Mouse (Mus musculus) stomach, embryonic 15.5 days (tissue): ENCODE measurements around the gene Grk3. TPM values are rescaled to one million over a fixed set of nuclear protein-coding genes. Genes with fewer than 3 reads are reported as not detected.

Experiments used
- ATAC-seq: fragments of 200-750 bp; cut with Nextera tagmentation; 2 replicates; pipeline ENCODE4 v1.8.0; 2017; ENCODE audit warnings: low read depth, moderate number of reproducible peaks, moderate TSS enrichment; ENCODE audit not compliant: insufficient read depth, low FRiP score
- H3K27ac ChIP-seq: fragments of 300-500 bp; sonication (generic); 2 replicates; pipeline ENCODE4 v1.5.1; 2015; ENCODE audit warnings: mild to moderate bottlenecking, inconsistent platforms
- H3K27me3 ChIP-seq: fragments of 300-500 bp; sonication (generic); replicated peaks from 2 replicates; pipeline ENCODE4 v1.6.1; 2015; ENCODE audit warnings: inconsistent platforms
- H3K36me3 ChIP-seq: fragments of 300-500 bp; sonication (generic); 2 replicates; pipeline ENCODE4 v1.6.1; 2015; ENCODE audit warnings: inconsistent platforms
- H3K4me1 ChIP-seq: fragments of 300-500 bp; sonication (generic); 2 replicates; pipeline ENCODE4 v1.6.1; 2015; ENCODE audit warnings: inconsistent platforms
- H3K4me2 ChIP-seq: fragments of 300-500 bp; sonication (generic); 2 replicates; pipeline ENCODE4 v1.6.1; 2015; ENCODE audit warnings: mild to moderate bottlenecking, inconsistent platforms
- H3K4me3 ChIP-seq: fragments of 300-500 bp; sonication (generic); replicated peaks from 2 replicates; pipeline ENCODE4 v1.5.1; 2015; ENCODE audit warnings: inconsistent platforms
- H3K9ac ChIP-seq: fragments of 300-500 bp; sonication (generic); 2 replicates; pipeline ENCODE4 v1.6.1; 2015; ENCODE audit warnings: inconsistent platforms
- H3K9me3 ChIP-seq: fragments of 300-500 bp; sonication (generic); 2 replicates; pipeline ENCODE4 v1.6.1; 2016; ENCODE audit warnings: inconsistent platforms
- WGBS: fragments of 180-500 bp; shearing (Covaris S2); methylation state at CpG from one replicate; pipeline ENCODE4 v1.1.7; 2015; 5-methylcytosine and 5-hydroxymethylcytosine counted together
- polyA plus RNA-seq: library from polyadenylated mRNA; unstranded; fragments of >200 nt; fragmentation: Nextera tagmentation; extraction: Ambion mirVana; gene quantifications from 2 replicates; pipeline ENCODE4 v1.2.1, GENCODE M21; 2015

Gene Grk3
- polyA plus RNA-seq, 1 experiment from 2014 or later: 13.8 TPM

GRCm38 (mm10) chr5:113030082-113030481 lies 14.5 kb upstream of the Grk3 start:
- WGBS: 59% methylated on average over 3 of the region's 3 CpGs
- H3K9me3 ChIP-seq: no peaks in the 10 kb centered on the region
- H3K9ac ChIP-seq: no peak overlapping the region
- H3K27me3 ChIP-seq: no peaks in the 10 kb centered on the region
- H3K36me3 ChIP-seq: no peaks in the 10 kb centered on the region
- H3K4me3 ChIP-seq: no peak overlapping the region
- ATAC-seq: no peak
- no peak overlapping the region for H3K4me2 ChIP-seq
- no peaks in the 10 kb centered on the region for H3K4me1 ChIP-seq
- H3K27ac ChIP-seq: no peak overlapping the region

DNA sequence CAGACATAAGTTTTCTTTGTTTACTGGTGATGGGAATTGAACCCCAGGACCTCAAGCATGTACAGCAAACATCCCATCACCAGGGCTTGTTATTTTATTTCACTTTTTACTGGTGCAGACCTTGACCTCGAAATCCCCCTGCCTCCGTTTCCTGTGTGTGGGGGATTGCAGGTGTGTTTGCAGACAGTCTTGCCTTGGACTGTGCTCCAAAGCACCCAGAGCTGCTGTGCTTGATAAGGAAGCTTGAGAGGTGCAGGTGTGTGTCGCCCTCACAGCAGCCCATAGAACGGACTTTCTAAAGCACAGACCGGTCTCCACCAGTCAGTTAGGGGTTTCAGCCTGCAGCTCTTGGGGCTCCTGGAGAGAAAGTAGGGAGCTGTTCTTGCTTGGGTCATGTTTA lies 11.1 kb upstream of the Grk3 start:
- 64% methylated on average over 5 of the region's 5 CpGs for WGBS
- Histone ChIP-seq H3K27ac (no peak overlapping the region), H3K4me3 (no peak overlapping the region)

DNA sequence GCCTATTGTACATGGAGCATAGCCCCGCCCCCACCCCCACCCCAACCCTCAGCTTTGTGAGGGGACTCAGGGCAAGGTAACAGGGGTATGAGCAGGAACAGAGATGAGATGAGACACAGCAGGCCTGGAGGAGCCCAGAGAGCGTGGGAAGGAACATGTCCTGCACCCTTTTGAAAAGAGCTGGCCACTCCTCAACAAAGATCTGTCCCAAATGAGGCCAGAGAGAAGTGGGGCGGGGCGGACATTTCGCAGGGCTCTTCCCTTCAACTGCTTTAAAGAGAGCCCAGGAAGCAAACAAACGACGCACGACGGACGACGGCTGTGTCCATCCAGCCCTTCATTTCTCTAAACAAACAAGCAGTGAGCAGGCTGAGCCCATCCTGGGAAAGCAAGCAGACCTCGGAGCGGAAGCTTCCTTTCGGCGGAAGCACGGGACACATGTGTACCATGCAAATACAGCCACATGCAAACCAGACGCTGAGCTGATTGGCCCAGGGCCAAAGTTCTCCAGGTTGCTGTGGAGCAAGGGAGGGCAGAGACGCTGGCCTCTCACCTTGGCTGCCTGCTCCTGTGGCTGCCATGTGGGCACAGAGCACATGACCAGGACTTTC lies 8.7 kb upstream of the Grk3 start:
- Histone ChIP-seq H3K4me1 (peaks cover 9% of the 10 kb centered on the region), H3K4me3 (peak overlapping the region; percentile 10; the same call in 1 of the 2 replicates), H3K27ac (peak overlapping the region; percentile 90), H3K36me3 (no peaks in the 10 kb centered on the region), H3K9ac (no peak overlapping the region), H3K27me3 (no peaks in the 10 kb centered on the region), H3K9me3 (no peaks in the 10 kb centered on the region), H3K4me2 (peak overlapping the region; percentile 47)
- peak; percentile 87 for ATAC-seq
- WGBS: 11% methylated on average over 18 of the region's 18 CpGs

More for the DNA sequence above, 11.1 kb upstream of the Grk3 start:
- peaks cover 9% of the 10 kb centered on the region for H3K4me1 ChIP-seq
- no peak for ATAC-seq
- no peak overlapping the region for H3K4me2 ChIP-seq
- H3K9ac ChIP-seq: no peak overlapping the region
- no peaks in the 10 kb centered on the region for H3K9me3 ChIP-seq
- H3K27me3 ChIP-seq: no peaks in the 10 kb centered on the region
- H3K36me3 ChIP-seq: no peaks in the 10 kb centered on the region

DNA sequence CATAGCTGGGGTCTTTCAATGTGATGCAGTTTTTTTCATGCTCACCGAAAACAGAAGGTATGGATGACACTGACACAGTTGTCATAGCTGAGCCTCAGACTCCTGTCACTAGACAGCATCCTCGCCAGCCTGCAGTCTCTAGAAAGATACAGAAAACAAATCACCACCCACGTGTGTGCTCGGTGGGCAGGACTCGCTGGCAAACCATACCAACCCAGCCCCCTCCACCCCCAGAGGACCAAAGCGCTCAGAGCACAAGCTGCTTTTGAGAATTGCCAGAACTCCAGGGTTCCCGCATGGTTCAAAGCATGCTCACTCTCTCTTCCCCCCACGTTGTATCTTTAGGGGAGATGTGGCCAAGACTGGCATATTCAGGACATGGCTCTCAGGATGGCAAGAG lies 2.6 kb upstream of the Grk3 start:
- no peaks in the 10 kb centered on the region for H3K36me3 ChIP-seq
- no peak overlapping the region for H3K27ac ChIP-seq
- ATAC-seq: no peak
- no peak overlapping the region for H3K4me2 ChIP-seq
- H3K4me1 ChIP-seq: peaks cover 13% of the 10 kb centered on the region
- H3K9ac ChIP-seq: no peak overlapping the region
- 62% methylated on average over 8 of the region's 8 CpGs for WGBS
- H3K4me3 ChIP-seq: no peak overlapping the region
- H3K27me3 ChIP-seq: no peaks in the 10 kb centered on the region
- no peaks in the 10 kb centered on the region for H3K9me3 ChIP-seq

DNA sequence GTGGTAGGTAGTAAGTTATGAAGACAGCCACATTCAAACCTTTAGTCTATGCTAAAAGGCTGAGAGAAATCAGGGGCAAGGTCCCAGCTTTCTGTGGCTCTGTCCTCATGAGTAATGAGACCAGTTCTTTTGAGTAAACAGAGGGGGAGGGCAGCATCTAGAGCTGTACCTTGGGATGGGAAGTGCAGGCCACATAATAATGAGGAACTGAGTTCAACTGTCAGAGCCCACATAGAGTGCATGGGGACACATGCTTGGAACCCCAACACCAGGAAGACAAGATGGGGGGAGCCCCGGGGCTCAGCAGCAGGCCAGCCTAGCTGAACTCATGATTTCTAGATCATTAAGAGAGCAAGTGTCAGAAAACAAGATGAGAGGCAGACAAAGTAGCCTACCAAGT lies 1.4 kb upstream of the Grk3 start:
- no peaks in the 10 kb centered on the region for H3K9me3 ChIP-seq
- WGBS: 84% methylated on average over 1 of the region's 1 CpGs
- peaks cover 13% of the 10 kb centered on the region for H3K4me1 ChIP-seq
- H3K27me3 ChIP-seq: no peaks in the 10 kb centered on the region
- H3K36me3 ChIP-seq: no peaks in the 10 kb centered on the region
- no peak overlapping the region for H3K9ac ChIP-seq
- H3K4me3 ChIP-seq: no peak overlapping the region
- no peak overlapping the region for H3K4me2 ChIP-seq
- ATAC-seq: no peak
- no peak overlapping the region for H3K27ac ChIP-seq

DNA sequence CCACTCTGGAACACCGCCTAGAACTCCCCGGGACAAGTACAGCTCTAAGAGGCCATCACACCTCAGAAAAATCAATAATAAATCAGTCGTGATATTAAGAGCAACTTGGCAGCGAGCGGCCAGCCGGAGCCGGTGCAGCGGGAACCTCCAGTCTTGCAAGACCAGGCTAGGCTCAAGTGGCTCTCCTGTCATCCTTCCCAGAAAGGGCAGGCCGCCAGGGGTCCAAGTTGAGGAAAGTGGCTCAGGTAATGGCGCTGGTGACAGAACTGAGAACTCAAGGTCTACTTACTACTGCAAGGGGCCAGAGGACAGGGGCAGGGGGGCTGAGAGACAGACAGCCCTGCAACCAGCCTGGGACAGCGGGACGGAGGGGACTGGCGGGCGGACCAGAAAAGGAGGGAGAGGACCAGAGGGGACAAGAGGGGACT lies 769 bp downstream of the Grk3 start:
- peak; percentile 48 for ATAC-seq

DNA sequence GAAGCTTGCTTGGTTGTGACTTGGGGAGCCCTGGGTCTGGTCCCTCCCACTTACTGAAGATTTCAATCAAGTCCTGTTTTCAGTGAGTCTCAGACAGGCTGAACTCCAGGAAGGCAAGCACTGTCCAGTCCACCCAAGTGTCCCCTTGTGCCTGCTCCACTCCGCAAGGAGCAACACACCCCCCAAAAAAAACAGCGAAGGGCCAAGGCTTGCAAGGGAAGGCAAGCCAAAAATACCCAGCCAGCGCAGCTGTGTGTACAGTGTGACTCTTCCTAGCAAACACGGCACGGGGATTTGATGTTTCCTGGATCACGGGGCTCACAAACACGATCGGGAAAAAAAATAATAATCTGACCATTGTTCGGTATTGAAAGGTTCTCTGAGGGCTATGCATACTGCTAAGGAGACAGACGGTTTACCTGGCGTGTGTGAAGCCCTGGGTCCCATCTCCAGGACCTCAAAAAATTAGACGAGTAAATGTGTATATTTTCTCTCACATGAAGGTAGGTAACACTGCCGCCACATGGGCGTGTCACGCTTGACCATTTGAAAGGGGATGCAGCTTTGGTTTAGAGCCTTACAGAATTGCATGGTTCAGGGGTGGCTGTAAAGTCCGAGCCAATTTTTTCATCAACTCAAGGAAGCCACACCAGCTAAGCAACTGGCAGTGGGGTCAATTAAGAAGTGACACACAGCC lies 1.3 kb downstream of the Grk3 start:
- H3K4me3 ChIP-seq: peak overlapping the region; percentile 64
- 39% methylated on average over 16 of the region's 16 CpGs for WGBS
- peak overlapping the region; percentile 81 for H3K4me2 ChIP-seq
- no peaks in the 10 kb centered on the region for H3K36me3 ChIP-seq
- no peak overlapping the region for H3K9ac ChIP-seq
- no peak overlapping the region for H3K27ac ChIP-seq
- no peaks in the 10 kb centered on the region for H3K27me3 ChIP-seq
- ATAC-seq: no peak
- H3K4me1 ChIP-seq: peaks cover 13% of the 10 kb centered on the region
- H3K9me3 ChIP-seq: no peaks in the 10 kb centered on the region

More for the DNA sequence above, 769 bp downstream of the Grk3 start:
- 1% methylated on average over 14 of the region's 14 CpGs for WGBS
- H3K4me1 ChIP-seq: peaks cover 13% of the 10 kb centered on the region
- peak overlapping the region; percentile 64 for H3K4me3 ChIP-seq
- no peak overlapping the region; the same call in 1 of the 2 replicates for H3K9ac ChIP-seq
- H3K4me2 ChIP-seq: peak overlapping the region; percentile 81
- no peaks in the 10 kb centered on the region for H3K9me3 ChIP-seq
- no peaks in the 10 kb centered on the region for H3K36me3 ChIP-seq
- no peaks in the 10 kb centered on the region for H3K27me3 ChIP-seq
- H3K27ac ChIP-seq: no peak overlapping the region; the same call in 1 of the 2 replicates

GRCm38 (mm10) chr5:113011926-113012325 lies 3.7 kb downstream of the Grk3 start:
- Histone ChIP-seq H3K9me3 (no peaks in the 10 kb centered on the region), H3K4me3 (no peak overlapping the region), H3K4me1 (peaks cover 13% of the 10 kb centered on the region), H3K27me3 (no peaks in the 10 kb centered on the region), H3K9ac (no peak overlapping the region), H3K27ac (no peak overlapping the region), H3K4me2 (no peak overlapping the region), H3K36me3 (no peaks in the 10 kb centered on the region)
- no peak for ATAC-seq
- 84% methylated on average over 10 of the region's 10 CpGs for WGBS

DNA sequence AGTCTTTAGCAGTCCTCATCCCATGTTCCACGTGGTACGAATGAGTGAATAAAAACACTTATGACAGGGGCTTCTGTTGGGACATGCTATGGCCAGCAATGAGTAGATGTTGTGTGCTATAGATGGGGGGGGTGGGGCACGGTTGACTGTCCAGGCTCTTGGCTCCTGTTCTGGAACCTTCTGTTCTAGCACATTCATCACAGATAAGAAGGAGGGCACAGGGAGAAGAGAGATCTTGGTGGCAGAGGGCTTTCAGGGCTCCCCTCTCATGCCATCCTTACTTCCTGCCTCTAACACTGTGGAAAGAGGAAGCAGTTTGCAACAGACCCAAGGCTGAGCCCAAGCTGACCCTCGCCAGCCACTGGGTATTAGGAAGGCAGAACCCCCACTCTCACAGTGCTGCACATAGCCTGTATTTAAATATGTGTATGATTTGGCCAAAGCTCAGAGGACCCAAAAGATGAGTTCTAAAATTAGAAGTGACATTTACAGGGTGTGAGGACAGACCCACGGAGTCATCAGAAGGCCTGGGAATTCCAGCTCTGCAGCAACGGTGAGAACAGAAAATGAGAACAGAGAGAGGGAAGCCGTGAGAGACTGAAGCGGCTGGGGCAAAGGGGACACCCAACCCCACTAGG lies 6.3 kb downstream of the Grk3 start:
- no peak for ATAC-seq
- Histone ChIP-seq H3K4me2 (no peak overlapping the region), H3K4me3 (no peak overlapping the region), H3K27me3 (no peaks in the 10 kb centered on the region), H3K27ac (no peak overlapping the region), H3K9me3 (no peaks in the 10 kb centered on the region), H3K9ac (no peak overlapping the region), H3K4me1 (peaks cover 3% of the 10 kb centered on the region), H3K36me3 (no peaks in the 10 kb centered on the region)
- 80% methylated on average over 8 of the region's 8 CpGs for WGBS

- H3K27ac ChIP-seq: no peak overlapping the region
- H3K4me1 ChIP-seq: no peaks in the 10 kb centered on the region; the same call in 1 of the 2 replicates
- ATAC-seq: no peak
- H3K4me3 ChIP-seq: no peak overlapping the region
- WGBS: 84% methylated on average over 2 of the region's 2 CpGs
- no peak overlapping the region for H3K9ac ChIP-seq
- H3K27me3 ChIP-seq: no peaks in the 10 kb centered on the region
- H3K4me2 ChIP-seq: no peak overlapping the region
- no peaks in the 10 kb centered on the region for H3K9me3 ChIP-seq
- no peaks in the 10 kb centered on the region for H3K36me3 ChIP-seq
These were observed 7.1 kb downstream of the Grk3 start for GRCm38 (mm10) chr5:113008496-113008895.

GRCm38 (mm10) chr5:113006997-113007396 lies 8.6 kb downstream of the Grk3 start:
- H3K9ac ChIP-seq: no peak overlapping the region
- no peak for ATAC-seq
- H3K27me3 ChIP-seq: no peaks in the 10 kb centered on the region
- no peaks in the 10 kb centered on the region for H3K36me3 ChIP-seq
- H3K4me2 ChIP-seq: no peak overlapping the region
- H3K4me1 ChIP-seq: no peaks in the 10 kb centered on the region; the same call in 1 of the 2 replicates
- no peak overlapping the region for H3K4me3 ChIP-seq
- H3K27ac ChIP-seq: no peak overlapping the region
- 87% methylated on average over 7 of the region's 7 CpGs for WGBS
- H3K9me3 ChIP-seq: no peaks in the 10 kb centered on the region

- H3K9me3 ChIP-seq: no peaks in the 10 kb centered on the region
- 68% methylated on average over 7 of the region's 7 CpGs for WGBS
- H3K36me3 ChIP-seq: no peaks in the 10 kb centered on the region
- no peak overlapping the region for H3K9ac ChIP-seq
- ATAC-seq: no peak
- no peak overlapping the region for H3K4me2 ChIP-seq
- H3K4me3 ChIP-seq: no peak overlapping the region
- H3K27ac ChIP-seq: no peak overlapping the region
- H3K27me3 ChIP-seq: no peaks in the 10 kb centered on the region
- H3K4me1 ChIP-seq: no peaks in the 10 kb centered on the region; the same call in 1 of the 2 replicates
These were observed 9.6 kb downstream of the Grk3 start for GRCm38 (mm10) chr5:113005941-113006391.
